Mouse (Mus musculus) adrenal gland, postnatal 36 days (tissue): ENCODE measurements around the gene Btnl2. TPM values are rescaled to one million over a fixed set of nuclear protein-coding genes. Genes with fewer than 3 reads are reported as not detected.

Experiments used
- DNase-seq, 2 experiments: peaks; one replicate each; pipeline ENCODE4 v3.0.0; 2021; ENCODE audit warnings: mixed read lengths in 1 of 2
- total RNA-seq, 2 experiments: library from RNA; stranded (reverse); gene quantifications; 2 replicates each; pipeline ENCODE4 v1.2.3; 2021

The Btnl2 gene
- total RNA-seq, 2 experiments from 2014 or later: 0.23 to 0.30 TPM

DNA sequence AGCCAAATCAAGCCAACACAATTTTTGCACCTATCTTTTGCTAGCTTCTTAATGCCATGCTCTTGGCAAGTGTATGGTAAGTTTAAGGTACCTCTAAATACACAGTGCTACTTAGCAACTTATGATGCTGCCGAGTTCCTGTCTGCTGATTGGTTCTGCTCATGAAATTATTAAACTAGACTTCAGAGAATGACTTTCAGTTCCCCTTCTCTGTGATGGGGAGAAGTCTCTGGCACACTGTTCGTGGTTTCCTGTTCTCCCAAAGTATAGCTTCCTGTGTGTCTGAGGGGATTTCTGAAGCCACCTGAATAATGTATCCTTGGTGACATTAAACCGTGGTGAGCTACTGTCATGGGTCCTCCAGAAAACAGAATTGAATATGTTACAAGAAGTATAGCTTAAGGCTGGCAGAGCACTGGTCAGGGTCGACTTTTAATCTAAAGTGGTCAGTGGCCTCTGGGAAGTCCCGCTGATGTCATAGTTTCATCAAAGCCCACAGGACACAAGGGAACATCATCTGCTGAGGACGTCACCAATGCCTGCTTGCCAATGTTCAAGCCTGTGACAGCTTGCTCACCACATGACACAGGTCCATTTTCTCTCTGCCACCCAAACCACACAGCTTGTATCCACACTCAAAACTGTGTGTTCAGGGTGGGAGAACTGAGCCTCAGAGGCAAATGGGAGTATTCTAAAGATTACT lies 6.9 kb upstream of the Btnl2 start:
- peak; percentile 14 to 25 for DNase-seq

DNA sequence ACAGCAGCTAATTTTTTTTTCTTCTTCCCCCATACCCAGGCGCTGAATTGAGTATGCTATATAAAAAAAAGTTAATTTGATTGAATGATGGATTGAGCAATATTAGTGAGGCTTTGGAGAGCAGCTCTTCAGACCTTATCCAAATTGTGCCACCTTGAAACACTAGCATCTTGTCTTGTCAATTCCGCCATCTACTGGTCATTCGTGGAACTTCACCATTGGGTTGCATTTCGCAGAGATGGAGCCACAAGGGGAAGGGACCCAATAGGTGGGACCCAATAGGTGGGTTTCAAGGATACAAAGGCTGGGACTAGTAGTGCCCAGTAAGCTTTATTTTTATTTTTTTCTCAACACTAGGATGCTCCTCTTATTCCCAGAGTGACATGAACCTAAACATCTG lies 5.2 kb upstream of the Btnl2 start:
- peak; percentile 68 to 72 for DNase-seq

DNA sequence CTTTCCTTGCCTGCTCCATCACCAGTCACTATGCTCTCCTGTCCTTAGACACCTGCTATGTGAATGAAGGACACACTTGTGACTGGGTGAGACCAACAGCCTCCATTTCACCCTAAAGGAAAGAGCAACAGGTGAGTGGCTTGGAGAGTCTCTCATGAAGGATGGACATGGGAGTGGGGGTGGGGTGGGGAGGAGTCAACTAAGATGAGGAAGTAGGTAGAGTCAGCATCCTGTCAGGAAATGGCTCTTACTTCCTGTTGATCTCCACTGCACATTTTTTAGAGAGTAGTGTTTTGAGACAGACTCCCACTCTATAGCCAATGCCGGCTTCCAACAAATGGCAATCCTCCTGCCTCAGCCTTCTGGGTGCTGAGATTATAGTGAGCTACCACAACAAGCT lies 318 bp downstream of the Btnl2 start:
- peak in 1 of 2 experiments; percentile 23 for DNase-seq

DNA sequence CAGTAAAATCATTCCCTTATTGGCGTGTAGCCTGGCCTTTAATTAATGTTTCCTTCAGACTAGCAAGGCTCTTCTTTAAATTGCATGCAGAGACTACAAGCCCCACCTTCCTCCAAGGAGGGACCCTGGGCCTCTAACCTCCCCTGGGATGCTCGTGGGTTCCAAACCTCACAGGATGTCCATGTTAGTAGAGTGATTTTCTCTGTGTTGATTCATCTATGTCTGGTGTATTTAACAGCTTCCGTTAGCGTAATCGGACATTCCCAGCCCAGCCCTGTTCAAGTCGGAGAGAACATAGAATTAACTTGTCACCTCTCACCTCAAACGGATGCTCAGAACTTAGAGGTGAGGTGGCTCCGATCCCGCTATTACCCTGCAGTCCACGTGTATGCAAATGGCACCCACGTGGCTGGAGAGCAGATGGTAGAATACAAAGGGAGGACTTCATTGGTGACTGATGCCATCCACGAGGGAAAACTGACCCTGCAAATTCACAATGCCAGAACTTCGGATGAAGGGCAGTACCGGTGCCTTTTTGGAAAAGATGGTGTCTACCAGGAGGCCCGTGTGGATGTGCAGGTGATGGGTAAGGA lies 8.4 kb downstream of the Btnl2 start:
- DNase-seq: no peak

DNA sequence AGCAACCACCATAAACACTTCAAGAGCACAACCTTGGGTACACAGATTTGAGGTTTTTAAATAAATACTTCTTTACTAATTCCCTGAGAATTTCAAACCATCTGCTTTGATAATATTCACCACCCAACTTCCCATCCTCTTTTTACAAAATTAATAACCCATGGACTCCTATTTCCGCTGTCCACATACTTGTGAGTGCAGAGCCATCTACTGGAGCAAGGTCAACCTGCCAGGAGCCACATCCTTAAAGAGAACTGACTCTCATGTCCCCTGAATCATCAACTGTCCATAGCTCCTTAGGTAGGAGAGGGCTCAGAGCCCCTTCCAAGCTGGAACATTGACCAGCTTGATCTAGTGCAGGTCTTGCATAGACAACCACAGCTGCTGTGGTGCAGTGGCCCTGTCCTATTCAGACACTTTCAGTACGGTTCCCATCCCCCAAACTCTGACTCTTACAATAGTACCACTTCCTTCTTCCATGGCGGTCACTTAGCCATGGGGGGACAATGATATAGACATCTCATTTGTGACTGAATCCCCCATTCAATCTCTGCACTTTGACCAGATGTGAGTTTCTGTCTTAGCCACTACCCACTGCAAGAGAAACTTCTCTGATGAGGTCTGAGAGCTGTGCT lies 9.2 kb downstream of the Btnl2 start:
- DNase-seq: no peak

DNA sequence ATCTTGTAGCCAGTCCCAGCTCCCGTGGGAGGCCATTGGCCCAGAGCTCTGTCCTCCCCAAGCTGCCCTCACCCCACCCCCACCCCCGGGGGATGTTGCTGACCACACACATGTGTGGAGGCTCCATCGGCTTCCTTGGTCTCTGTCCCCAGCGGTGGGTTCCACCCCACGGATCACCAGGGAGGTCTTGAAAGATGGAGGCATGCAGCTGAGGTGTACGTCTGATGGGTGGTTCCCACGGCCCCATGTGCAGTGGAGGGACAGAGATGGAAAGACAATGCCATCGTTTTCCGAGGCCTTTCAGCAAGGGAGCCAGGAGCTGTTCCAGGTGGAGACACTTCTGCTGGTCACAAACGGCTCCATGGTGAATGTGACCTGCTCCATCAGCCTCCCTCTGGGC lies 10.4 kb downstream of the Btnl2 start:
- DNase-seq: no peak

DNA sequence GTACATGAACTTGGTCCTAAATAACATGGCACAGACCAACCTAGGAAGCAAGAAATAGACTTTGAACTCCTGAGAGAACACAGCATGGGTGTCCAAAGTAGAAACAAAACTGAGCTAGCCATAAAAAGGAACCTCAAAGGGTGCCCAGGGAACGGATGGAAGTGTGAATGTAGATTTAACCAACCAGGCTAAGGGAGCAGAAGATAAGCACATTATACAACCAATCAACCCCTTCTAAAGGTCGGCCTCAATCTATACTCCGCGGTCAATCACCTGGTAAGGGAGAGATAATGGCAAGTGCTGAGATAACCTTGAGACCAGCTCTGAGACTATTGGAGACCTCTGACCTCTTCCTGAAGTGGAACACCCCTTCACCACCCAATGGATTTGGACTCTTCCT lies 15.9 kb downstream of the Btnl2 start:
- DNase-seq: no peak

DNA sequence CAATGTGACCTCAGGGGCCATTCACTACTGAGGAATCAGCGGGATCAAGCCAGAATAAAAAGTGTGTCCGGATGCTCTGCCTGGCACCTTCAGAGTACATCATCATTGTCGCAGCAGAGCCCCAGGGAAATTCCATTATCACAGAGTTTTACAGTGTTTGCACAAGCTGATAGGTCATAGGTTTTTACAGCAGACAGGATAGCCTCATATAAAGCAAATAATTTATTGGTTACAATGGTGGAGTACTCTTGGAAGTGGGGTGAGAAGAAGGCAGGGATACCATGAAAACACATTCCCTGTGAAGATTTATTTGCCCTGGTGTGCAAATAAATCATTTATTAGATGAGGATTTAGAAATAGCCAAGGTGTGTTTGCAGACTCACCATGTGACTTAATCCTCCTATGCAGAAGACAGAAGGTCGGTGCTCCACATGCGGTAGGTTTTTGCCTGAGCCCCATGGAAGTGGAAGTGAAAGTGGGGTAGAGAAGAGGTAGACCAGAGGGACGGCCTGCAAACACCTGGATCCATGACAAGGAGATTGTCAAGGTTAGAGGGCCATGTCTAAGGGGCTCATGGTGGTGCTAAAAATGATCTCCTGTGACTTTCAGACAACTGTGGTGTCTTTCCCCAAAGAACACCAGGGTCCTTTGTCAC lies 18.6 kb downstream of the Btnl2 start:
- DNase-seq: no peak

DNA sequence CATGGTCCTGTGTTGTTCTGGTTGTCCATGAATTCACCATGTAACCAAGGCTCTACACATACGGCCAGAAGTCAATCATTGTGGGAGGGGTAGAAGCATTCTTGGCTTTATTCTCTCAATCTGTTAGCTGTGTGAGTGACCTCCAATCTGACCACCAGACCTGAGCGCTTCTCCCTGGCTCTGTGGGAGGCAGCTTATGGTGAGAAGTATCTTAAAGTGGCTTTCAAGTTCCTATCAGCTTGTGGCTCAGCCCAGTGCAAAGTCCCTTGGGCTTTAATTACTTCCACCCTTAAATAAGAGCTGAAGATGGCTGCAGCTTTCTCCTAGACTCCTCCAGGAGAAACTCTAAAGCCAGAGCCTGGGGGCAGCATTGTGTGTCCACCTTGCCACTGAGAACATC lies 22.2 kb downstream of the Btnl2 start, which contains the start of gene Btnl1:
TSS of gene Btnl1 (plus strand) at position 286 of the 400 bp plus-strand sequence.
- no peak for DNase-seq

DNA sequence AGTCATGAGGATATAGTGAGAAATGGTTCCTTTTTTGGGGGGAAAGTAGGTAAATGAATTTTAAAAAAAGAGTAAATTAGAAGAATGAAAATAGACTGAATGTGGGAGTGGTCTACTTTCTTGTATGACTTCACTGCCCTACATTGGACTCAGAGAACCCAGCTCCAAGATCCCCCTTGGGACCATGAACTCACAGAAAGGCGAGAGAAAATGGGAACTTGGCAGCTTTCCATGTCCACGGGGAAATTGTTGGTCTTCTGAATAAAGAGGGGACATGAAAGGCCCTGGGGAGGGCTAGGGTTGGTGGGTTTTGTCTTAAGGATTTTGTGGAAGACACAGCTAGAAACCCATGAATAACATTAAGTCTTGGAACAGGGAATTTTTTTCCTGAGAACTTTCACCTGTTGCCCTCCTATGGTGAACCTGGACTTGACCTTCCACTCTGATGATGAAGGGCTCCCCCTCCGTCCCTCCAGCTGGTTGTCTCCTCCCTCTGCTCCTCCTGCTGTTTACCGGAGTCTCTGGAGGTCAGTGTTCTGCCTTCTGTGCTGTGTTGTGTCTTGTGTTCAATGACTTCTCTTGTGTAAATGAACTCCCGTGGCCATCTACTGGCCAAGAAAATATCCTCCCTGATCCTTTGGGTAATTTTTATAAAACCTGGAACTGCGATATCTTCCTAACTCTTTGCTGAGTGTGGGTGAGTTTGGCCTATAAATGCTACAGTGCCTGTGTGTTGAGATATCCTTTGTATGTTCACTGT lies 23.0 kb downstream of the Btnl2 start:
- no peak for DNase-seq

DNA sequence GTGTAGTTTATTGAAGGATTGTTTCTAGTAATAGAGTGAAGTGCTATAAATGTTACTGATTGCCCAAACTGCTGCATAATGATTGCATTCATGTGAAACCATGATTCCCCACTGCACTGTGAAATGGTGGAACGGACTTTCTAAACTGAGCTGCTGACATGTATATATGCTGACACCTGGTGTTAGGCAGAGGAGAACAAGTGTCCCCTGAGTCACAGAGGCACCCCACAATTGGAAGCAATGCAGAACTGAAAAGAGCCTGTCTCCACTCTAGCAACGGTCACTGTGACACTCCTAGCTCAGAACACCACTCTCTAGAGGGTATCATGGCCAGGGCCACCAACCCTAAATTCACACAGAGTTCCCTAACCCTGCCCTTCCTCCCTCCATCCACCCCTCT lies 24.1 kb downstream of the Btnl2 start:
- DNase-seq: no peak

DNA sequence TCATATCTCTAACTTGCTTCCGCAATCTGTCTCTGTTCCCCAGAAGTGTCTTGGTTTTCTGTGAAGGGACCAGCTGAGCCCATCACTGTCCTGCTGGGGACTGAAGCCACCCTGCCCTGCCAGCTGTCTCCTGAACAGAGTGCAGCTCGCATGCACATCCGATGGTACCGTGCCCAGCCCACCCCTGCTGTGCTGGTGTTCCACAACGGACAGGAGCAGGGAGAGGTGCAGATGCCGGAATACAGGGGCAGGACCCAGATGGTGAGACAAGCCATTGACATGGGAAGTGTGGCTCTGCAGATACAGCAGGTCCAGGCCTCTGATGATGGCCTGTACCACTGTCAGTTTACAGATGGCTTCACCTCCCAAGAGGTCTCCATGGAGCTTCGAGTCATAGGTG lies 24.8 kb downstream of the Btnl2 start:
- no peak for DNase-seq

DNA sequence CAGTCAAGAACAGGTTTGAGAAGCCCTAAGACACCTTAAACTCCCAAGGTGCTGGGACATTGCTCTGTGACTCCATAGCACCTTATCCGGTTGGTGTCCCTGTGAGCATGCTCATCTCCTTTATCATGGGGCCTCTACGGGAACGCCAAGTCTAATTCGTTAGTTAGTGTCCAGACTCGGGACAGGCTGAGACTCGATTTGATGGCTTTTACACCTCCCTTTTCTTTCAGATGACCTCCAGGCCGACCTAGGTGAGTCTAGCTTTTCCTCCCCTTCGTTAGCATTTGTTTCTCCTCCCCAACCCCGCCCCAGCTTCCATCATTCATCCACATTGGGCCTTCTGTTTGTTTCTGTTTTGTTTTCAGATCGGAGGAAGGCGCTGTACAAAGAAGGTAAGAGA lies 27.3 kb downstream of the Btnl2 start:
- no peak for DNase-seq

DNA sequence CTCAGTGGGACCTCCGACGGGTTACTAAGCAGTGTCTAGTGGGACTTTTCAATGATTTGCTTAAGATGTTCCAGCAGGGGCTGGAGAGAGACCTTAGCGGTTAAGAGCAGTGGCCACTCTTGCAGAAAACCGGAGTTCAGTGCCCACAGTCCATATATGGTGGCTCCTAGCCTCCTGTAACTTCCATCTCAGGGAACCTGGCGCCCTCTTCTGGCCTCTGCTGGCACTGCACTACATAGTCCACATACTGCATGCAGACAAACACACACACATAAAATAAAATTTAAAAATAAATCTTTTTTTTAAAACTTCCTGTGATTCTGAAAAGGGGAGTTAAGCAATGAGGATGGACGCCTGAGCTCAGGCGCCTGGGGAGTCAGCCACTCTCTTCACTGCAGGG lies 28.6 kb downstream of the Btnl2 start:
- DNase-seq: no peak

DNA sequence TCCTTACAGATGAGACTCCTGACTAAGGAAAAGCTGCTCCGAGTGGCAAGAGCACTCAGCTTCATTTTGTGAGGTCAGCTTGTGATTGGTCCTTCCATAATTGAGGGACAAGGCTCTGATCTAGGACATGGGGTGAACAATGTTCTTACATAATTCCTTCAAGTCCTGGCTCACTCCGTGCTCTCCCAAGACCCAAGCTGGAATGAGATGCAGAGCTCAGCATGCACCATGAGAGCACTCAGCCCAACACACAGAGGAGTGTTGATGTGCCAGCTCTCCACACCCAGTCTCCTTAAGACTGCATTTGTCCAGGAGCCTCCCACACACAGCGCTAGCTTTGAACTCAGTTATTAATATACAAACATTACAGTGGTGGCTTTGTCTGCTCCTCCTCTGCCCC lies 30.1 kb downstream of the Btnl2 start:
- DNase-seq: no peak

DNA sequence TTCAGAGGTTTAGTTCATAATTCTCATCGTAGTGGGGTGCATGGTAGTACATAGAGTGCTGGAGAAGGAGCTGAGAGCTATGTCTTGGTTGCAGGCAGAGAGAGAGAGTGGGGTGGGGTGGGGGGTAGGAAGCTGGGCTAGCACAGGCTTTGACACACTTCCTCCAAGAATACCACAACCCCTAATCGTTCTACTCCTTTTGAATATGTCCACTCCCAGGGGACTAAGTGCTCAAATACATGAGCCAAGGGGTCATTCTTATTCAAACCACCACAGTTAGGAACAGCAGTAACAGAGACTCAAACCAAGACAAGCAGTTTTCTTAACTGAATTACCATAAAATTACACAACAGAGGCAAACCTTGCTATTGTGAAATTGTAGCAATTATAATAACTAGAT lies 32.0 kb downstream of the Btnl2 start:
- no peak for DNase-seq

DNA sequence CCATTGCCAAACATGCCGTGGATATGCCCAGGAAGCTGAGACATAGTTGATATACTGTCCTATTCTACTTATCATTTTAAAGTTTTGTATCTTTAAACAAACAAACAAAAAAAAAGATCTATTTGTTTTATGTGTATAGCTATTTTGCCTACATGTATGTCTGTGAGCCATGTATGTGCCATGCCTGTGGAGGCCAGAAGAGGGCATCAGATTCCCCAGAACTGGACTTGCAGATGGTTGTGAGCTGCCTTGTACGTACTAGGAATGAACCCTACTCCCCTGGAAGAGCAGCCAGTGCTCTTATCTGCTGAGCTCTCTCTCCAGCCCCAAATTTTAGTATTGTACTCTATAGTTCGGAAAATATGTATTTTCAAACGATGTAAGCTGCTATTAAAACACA lies 33.9 kb downstream of the Btnl2 start:
- peak; percentile 55 to 65 for DNase-seq

DNA sequence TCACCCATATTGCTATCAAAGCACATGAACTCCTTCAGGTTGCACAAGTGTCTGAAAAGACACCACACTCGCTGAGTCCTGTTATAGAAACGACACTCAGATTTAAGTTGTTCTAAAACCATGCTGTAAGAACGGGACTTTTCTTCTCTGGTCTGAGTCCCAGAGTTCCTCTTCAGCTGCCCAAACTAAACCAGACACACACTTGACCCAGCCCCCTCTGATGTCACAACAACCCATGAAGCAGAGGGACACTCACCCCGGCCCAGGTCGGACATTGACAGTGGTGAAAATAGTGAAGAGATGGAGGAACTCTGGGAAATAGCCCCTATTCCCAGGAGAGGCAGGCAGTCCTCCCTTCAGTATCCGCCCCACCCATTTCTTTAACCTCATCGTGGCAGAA lies 36.9 kb downstream of the Btnl2 start:
- no peak for DNase-seq

DNA sequence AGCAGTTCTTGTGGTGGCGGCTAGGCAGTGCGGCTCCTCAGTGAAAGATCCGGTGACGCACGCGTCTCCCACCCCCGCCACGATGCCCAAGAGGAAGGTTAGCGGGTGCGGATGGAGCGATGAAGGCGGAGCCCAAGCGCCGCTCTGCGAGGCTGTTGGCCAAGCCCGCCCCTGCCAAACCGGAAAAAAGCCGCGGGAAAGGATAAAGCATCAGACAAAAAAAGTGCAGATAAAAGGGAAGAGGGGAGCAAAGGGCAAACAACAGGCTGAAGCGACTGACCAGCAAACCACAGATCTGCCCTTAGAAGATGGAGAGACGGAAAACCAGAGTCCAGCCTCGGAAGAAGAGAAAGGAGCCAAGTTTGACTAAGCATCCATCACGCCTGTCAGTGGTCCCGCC lies 37.7 kb downstream of the Btnl2 start:
- peak; percentile 57 to 69 for DNase-seq

DNA sequence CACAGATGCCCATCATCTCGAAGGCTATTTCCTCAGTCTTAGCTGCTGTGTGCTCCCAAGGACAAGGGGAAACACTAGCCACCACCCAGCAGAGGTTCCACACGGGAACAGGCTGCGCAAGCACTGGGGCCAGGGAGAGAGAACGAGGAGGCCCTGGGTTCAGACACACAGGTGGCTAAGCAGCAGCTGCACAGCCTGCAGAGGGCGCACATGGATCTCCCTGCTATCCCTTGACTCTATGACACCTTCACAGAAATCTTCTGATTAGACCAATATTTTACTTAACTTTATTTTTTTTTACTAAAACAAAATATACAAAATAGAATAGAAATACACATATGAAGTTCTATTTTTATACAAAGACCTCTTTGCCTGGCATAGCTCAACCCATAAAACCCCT lies 42.7 kb downstream of the Btnl2 start:
- peak; percentile 27 to 39 for DNase-seq

DNA sequence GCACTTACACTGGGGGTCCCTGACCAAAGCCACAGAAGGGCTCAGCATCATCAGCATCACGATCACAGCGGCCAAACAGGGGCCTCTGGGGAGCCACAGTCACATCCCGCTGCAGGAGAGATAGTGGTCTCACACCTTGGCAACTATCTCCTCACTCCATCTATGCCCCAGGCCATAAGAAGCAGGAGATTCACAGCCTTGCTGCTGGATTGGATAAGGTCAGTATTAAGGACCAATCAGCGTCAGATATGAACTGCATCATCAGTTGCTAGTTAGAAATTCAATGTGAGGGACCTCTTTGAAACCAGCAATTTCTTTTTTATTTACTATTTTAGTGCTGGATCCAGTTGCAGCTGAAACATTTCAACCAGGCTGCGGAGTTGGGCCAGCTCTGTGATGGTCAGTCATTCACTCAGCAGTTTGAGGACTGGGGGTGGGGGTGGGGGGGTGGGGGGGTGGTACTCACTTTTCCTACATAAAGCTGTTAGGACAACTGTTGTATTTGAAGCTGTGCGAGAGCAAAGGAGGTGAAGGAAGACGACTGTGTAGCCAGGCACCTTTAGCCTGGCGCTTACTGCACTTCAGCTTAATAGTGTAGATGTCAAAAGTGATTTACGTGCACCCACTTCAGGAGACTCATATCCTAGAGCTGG lies 43.6 kb downstream of the Btnl2 start:
- peak; percentile 11 to 62 for DNase-seq
